Mouse (Mus musculus): Measurements from ENCODE around the gene Cpeb4. TPM values are rescaled to one million over a fixed set of nuclear protein-coding genes. Genes with fewer than 3 reads are reported as not detected.

Cpeb4 gene
- total and polyA plus RNA-seq, 3 experiments: 15.3 to 97.3 (median 83.4) TPM

GRCm38 (mm10) chr11:31861149-31861890, 10.7 kb upstream of the Cpeb4 start:
- Histone ChIP-seq H3K79me2 (replicated peaks; ENCODE audit: control insufficient read depth, insufficient read depth, low read length) (no peaks in the 10 kb centered on the region), H3K4me3 (no peak overlapping the region), H3K4me1 (ENCODE audit: control insufficient read depth, insufficient read depth, low read length) (no peaks in the 10 kb centered on the region), H3K27ac (no peak overlapping the region), H3K36me3 (ENCODE audit: control insufficient read depth, insufficient read depth, low read length) (no peaks in the 10 kb centered on the region), H3K9ac (ENCODE audit: low read depth, low read length) (no peak overlapping the region), H3K27me3 (ENCODE audit: control insufficient read depth, insufficient read depth, low read length) (no peaks in the 10 kb centered on the region)
- WGBS: 74% methylated on average over 6 of the region's 6 CpGs
- intact Hi-C loops (cut with DNase I): no loop called here
- no peak for DNase-seq
- no peak for TF ChIP-seq POLR2A (IDR thresholded peaks at IDR 0.05; ENCODE audit: insufficient read depth, low read depth, low read length)
- no peak for TF ChIP-seq EP300 (IDR thresholded peaks at IDR 0.05; ENCODE audit: insufficient read depth, low read depth, low read length)
- TF ChIP-seq CTCF (IDR thresholded peaks at IDR 0.05): no peak

- 65% methylated on average over 4 of the region's 4 CpGs for WGBS
Measured at GRCm38 (mm10) chr11:31867976-31868375, 4.0 kb upstream of the Cpeb4 start.

GRCm38 (mm10) chr11:31870285-31871010, 1.6 kb upstream of the Cpeb4 start:
- Histone ChIP-seq H3K4me1 (ENCODE audit: control insufficient read depth, insufficient read depth, low read length) (peaks cover 2% of the 10 kb centered on the region; the same call in 1 of the 2 replicates), H3K27me3 (ENCODE audit: control insufficient read depth, insufficient read depth, low read length) (no peaks in the 10 kb centered on the region), H3K79me2 (replicated peaks; ENCODE audit: control insufficient read depth, insufficient read depth, low read length) (0 out of 2 replicates have a peak, but pooled peaks cover 2% of the 10 kb centered on the region), H3K27ac (peak overlapping the region; percentile 98), H3K9ac (ENCODE audit: low read depth, low read length) (peak overlapping the region; percentile 82), H3K36me3 (ENCODE audit: control insufficient read depth, insufficient read depth, low read length) (peaks cover 5% of the 10 kb centered on the region), H3K4me3 (peak overlapping the region; percentile 90)
- TF ChIP-seq EP300 (IDR thresholded peaks at IDR 0.05; ENCODE audit: insufficient read depth, low read depth, low read length) (0 out of 2 replicates have a peak, but pooled peaks have one; percentile 46), POLR2A (IDR thresholded peaks at IDR 0.05; ENCODE audit: insufficient read depth, low read depth, low read length) (peak; percentile 94), CTCF (IDR thresholded peaks at IDR 0.05) (no peak)
- intact Hi-C loops (cut with DNase I): loop anchor here (1.0 to 10.0 kb wide), 3 partner anchors 78 to 916 kb away; partner anchors contain the start of gene Erlec1
- DNase-seq: peak; percentile 97 to 99
- under 1% methylated on average over 53 of the region's 53 CpGs for WGBS

More at GRCm38 (mm10) chr11:31867976-31868375, 4.0 kb upstream of the Cpeb4 start:
- H3K36me3 ChIP-seq (ENCODE audit: control insufficient read depth, insufficient read depth, low read length): no peaks in the 10 kb centered on the region
- H3K27ac ChIP-seq: no peak overlapping the region
- intact Hi-C loops (cut with DNase I): no loop called here
- no peaks in the 10 kb centered on the region for H3K27me3 ChIP-seq (ENCODE audit: control insufficient read depth, insufficient read depth, low read length)
- TF ChIP-seq POLR2A (IDR thresholded peaks at IDR 0.05; ENCODE audit: insufficient read depth, low read depth, low read length) (no peak), CTCF (IDR thresholded peaks at IDR 0.05) (no peak), EP300 (IDR thresholded peaks at IDR 0.05; ENCODE audit: insufficient read depth, low read depth, low read length) (no peak)
- no peak for DNase-seq
- 0 out of 2 replicates have a peak, but pooled peaks cover 2% of the 10 kb centered on the region for H3K79me2 ChIP-seq (replicated peaks; ENCODE audit: control insufficient read depth, insufficient read depth, low read length)
- H3K9ac ChIP-seq (ENCODE audit: low read depth, low read length): no peak overlapping the region
- 0 out of 2 replicates have a peak, but pooled peaks cover 2% of the 10 kb centered on the region for H3K4me1 ChIP-seq (ENCODE audit: control insufficient read depth, insufficient read depth, low read length)
- H3K4me3 ChIP-seq: no peak overlapping the region

GRCm38 (mm10) chr11:31871135-31871541, 873 bp upstream of the Cpeb4 start:
- H3K4me3 ChIP-seq: peak overlapping the region; percentile 90
- TF ChIP-seq CTCF (IDR thresholded peaks at IDR 0.05) (peak; percentile 24; the same call in 1 of the 2 replicates), POLR2A (IDR thresholded peaks at IDR 0.05; ENCODE audit: insufficient read depth, low read depth, low read length) (no peak), EP300 (IDR thresholded peaks at IDR 0.05; ENCODE audit: insufficient read depth, low read depth, low read length) (no peak)
- H3K4me1 ChIP-seq (ENCODE audit: control insufficient read depth, insufficient read depth, low read length): peaks cover 2% of the 10 kb centered on the region; the same call in 1 of the 2 replicates
- peak overlapping the region; percentile 79 for H3K9ac ChIP-seq (ENCODE audit: low read depth, low read length)
- peak; percentile 62 to 74 for DNase-seq
- no peaks in the 10 kb centered on the region for H3K27me3 ChIP-seq (ENCODE audit: control insufficient read depth, insufficient read depth, low read length)
- peak overlapping the region; percentile 95 for H3K27ac ChIP-seq
- H3K79me2 ChIP-seq (replicated peaks; ENCODE audit: control insufficient read depth, insufficient read depth, low read length): 0 out of 2 replicates have a peak, but pooled peaks cover 2% of the 10 kb centered on the region
- 0% methylated on average over 21 of the region's 21 CpGs for WGBS
- intact Hi-C loops (cut with DNase I): loop anchor here (2.0 to 10.0 kb wide), 2 partner anchors 78 to 916 kb away; partner anchors contain the start of gene Erlec1
- peaks cover 8% of the 10 kb centered on the region for H3K36me3 ChIP-seq (ENCODE audit: control insufficient read depth, insufficient read depth, low read length)

- Histone ChIP-seq H3K4me3 (peak overlapping the region; percentile 90), H3K4me1 (ENCODE audit: control insufficient read depth, insufficient read depth, low read length) (peaks cover 2% of the 10 kb centered on the region; the same call in 1 of the 2 replicates), H3K27ac (peak overlapping the region; percentile 95), H3K79me2 (replicated peaks; ENCODE audit: control insufficient read depth, insufficient read depth, low read length) (0 out of 2 replicates have a peak, but pooled peaks cover 2% of the 10 kb centered on the region), H3K9ac (ENCODE audit: low read depth, low read length) (peak overlapping the region; percentile 86), H3K36me3 (ENCODE audit: control insufficient read depth, insufficient read depth, low read length) (peaks cover 20% of the 10 kb centered on the region), H3K27me3 (ENCODE audit: control insufficient read depth, insufficient read depth, low read length) (no peaks in the 10 kb centered on the region)
- intact Hi-C loops (cut with DNase I): loop anchor here (1.0 to 10.0 kb wide), 4 partner anchors 21 to 918 kb away; partner anchors contain the start of gene Erlec1
- WGBS: 6% methylated on average over 15 of the region's 15 CpGs
- peak; percentile 40 to 47 for DNase-seq
- TF ChIP-seq CTCF (IDR thresholded peaks at IDR 0.05): no peak
- 0 out of 2 replicates have a peak, but pooled peaks have one; percentile 9 for TF ChIP-seq POLR2A (IDR thresholded peaks at IDR 0.05; ENCODE audit: insufficient read depth, low read depth, low read length)
Measured at GRCm38 (mm10) chr11:31872546-31873261, 693 bp downstream of the Cpeb4 start.

Measured in heart, adult 2 months (tissue).